Mouse (Mus musculus) embryonic fibroblast, embryonic 13.5 days (primary cell): ENCODE measurements at regions not wholly inside any gene's neighbourhood (a gene's known extent, or its start where the extent isn't known, plus 50 kb on each side); places are given as distances from the start of the nearest gene placed in this dataset.

Experiments used
- CTCF ChIP-seq: IDR thresholded peaks from 2 replicates; pipeline ENCODE4 v1.5.1; 2011; ENCODE audit warnings: mild to moderate bottlenecking, control low read depth, low read length, moderate library complexity, borderline replicate concordance; ENCODE audit not compliant: insufficient read depth
- POLR2A ChIP-seq: IDR thresholded peaks from 2 replicates; pipeline ENCODE4 v1.6.1; 2011; ENCODE audit warnings: low read depth, mild to moderate bottlenecking, control low read depth, low read length, moderate library complexity

- TF ChIP-seq POLR2A, result no peak
- TF ChIP-seq CTCF, result no peak
These were observed 154.3 kb upstream of the Cdkn3 start for GRCm38 (mm10) chr14:46606037-46606436.
